Mouse (Mus musculus) olfactory bulb, adult 2 months (tissue): ENCODE measurements around the gene Clec18a.

Source experiments
- CTCF ChIP-seq: fragments of 200-500 bp; IDR thresholded peaks from 2 replicates; pipeline ENCODE4 v1.5.1; 2012; ENCODE audit warnings: low read depth, mild to moderate bottlenecking, low read length, moderate library complexity; ENCODE audit not compliant: insufficient read depth
- POLR2A ChIP-seq: fragments of 200-500 bp; IDR thresholded peaks from 2 replicates; pipeline ENCODE4 v1.6.1; 2012; ENCODE audit warnings: mild to moderate bottlenecking, low read depth, low read length, moderate library complexity; ENCODE audit not compliant: insufficient read depth

DNA sequence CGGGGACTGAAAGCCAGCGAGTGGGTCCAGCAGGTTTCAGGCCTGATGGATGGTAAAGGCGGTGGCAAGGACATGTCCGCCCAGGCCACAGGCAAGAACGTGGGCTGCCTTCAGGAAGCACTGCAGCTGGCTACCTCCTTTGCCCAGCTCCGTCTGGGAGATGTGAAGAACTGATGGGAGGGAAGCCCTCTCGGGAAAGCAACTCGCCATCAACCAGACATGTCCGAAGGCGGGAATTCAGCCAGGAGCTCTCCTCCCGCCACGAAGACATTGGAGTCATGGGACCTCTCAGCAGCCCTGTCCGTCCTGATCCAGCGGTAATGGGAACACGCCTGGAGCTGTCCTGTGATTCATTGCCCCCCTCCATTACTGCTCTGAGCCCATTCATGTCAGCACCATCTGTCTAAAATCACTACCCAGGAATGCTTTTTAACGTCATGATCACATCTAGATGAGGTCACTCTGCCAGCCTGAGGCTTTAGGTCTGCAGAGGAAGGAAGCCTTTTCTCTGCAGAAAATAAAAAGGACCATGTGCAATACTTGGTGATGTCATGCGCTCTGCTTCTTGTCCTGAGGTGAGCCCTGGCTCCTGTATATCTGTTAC is 37.1 kb downstream of the Clec18a start:
- TF ChIP-seq CTCF (no peak), POLR2A (no peak)
